Mouse (Mus musculus) MEL (cell line): ENCODE data around the gene Arpc1b. TPM values are rescaled to one million over a fixed set of nuclear protein-coding genes. Genes with fewer than 3 reads are reported as not detected.
A peak's percentile ranks its signal among the peaks of the same experiment; 100 is the strongest.

ENCODE experiments used
- DNase-seq: peaks from one replicate; pipeline ENCODE4 v3.0.0; 2011; ENCODE audit warnings: low read depth, low spot score
- H3K27ac ChIP-seq: 2 replicates; pipeline ENCODE4 v1.5.1; 2012; ENCODE audit warnings: low read depth, mild to moderate bottlenecking, control low read depth, low read length, moderate library complexity; ENCODE audit not compliant: control insufficient read depth
- H3K27me3 ChIP-seq, 2 experiments: fragments of 150-350 bp in 1 of 2; sonication (generic) in 1 of 2; 2 replicates each; pipeline ENCODE4 v1.6.1; 2012; ENCODE audit warnings: low read length in 2 of 2, mild to moderate bottlenecking in 2 of 2, improper control_type of control experiment in 1 of 2, moderate library complexity in 1 of 2; ENCODE audit not compliant: insufficient read depth in 2 of 2, control insufficient read depth in 1 of 2
- H3K36me3 ChIP-seq, 2 experiments: 2 replicates each; pipeline ENCODE4 v1.6.1; 2012 to 2014; ENCODE audit warnings: low read length in 2 of 2, improper control_type of control experiment in 1 of 2, inconsistent platforms in 1 of 2, mild to moderate bottlenecking in 1 of 2; ENCODE audit not compliant: insufficient read depth in 2 of 2, control insufficient read depth in 1 of 2
- H3K4me1 ChIP-seq, 2 experiments: fragments of 150-350 bp in 1 of 2; sonication (generic) in 1 of 2; 2 replicates each; pipeline ENCODE4 v1.6.1; 2012; ENCODE audit warnings: low read length in 2 of 2, improper control_type of control experiment in 1 of 2, mild to moderate bottlenecking in 1 of 2; ENCODE audit not compliant: insufficient read depth in 2 of 2, control insufficient read depth in 1 of 2
- H3K4me3 ChIP-seq, 2 experiments: fragments of 150-350 bp in 1 of 2; sonication (generic) in 1 of 2; 2 replicates each; pipeline ENCODE4 v1.5.1; 2012; ENCODE audit warnings: low read depth in 2 of 2, low read length in 2 of 2, mild to moderate bottlenecking in 2 of 2, moderate library complexity in 2 of 2, control low read depth in 1 of 2, improper control_type of control experiment in 1 of 2; ENCODE audit not compliant: control insufficient read depth in 1 of 2, insufficient read depth in 1 of 2
- H3K79me2 ChIP-seq: 2 replicates; pipeline ENCODE4 v1.6.1; 2012; ENCODE audit warnings: mild to moderate bottlenecking, low read length, moderate library complexity; ENCODE audit not compliant: control insufficient read depth, poor library complexity, insufficient read depth
- H3K9ac ChIP-seq: 2 replicates; pipeline ENCODE4 v1.6.1; 2012; ENCODE audit warnings: low read depth, mild to moderate bottlenecking, control low read depth, low read length, moderate library complexity; ENCODE audit not compliant: control insufficient read depth, poor library complexity, severe bottlenecking
- H3K9me3 ChIP-seq: fragments of 150-350 bp; sonication (generic); replicated peaks from 2 replicates; pipeline ENCODE4 v1.6.1; 2012; ENCODE audit warnings: mild to moderate bottlenecking, low read length, improper control_type of control experiment, moderate library complexity; ENCODE audit not compliant: insufficient read depth
- BHLHE40 ChIP-seq: IDR thresholded peaks from 2 replicates; pipeline ENCODE4 v1.6.1; 2012; ENCODE audit warnings: low read depth, mild to moderate bottlenecking, inconsistent platforms, low read length, improper control_type of control experiment, borderline replicate concordance
- CHD2 ChIP-seq: IDR thresholded peaks from 2 replicates; pipeline ENCODE4 v1.6.1; 2011; ENCODE audit warnings: low read length, improper control_type of control experiment
- CTCF ChIP-seq, 3 experiments: IDR thresholded peaks in 2 of 3; conservative IDR thresholded peaks in 1 of 3; 2 replicates each; pipeline ENCODE4 v1.5.1; 2011 to 2012; ENCODE audit warnings: low read length in 3 of 3, low read depth in 2 of 3, mild to moderate bottlenecking in 2 of 3, improper control_type of control experiment in 1 of 3, inconsistent platforms in 1 of 3, mixed read lengths in 1 of 3, moderate library complexity in 1 of 3; ENCODE audit not compliant: control insufficient read depth in 1 of 3, insufficient read depth in 1 of 3, poor library complexity in 1 of 3, severe bottlenecking in 1 of 3
- E2F4 ChIP-seq: IDR thresholded peaks from 2 replicates; pipeline ENCODE4 v1.6.1; 2011; ENCODE audit warnings: low read depth, low read length, improper control_type of control experiment, borderline replicate concordance
- EP300 ChIP-seq, 2 experiments: IDR thresholded peaks; 2 replicates each; pipeline ENCODE4 v1.6.1; 2011; ENCODE audit warnings: improper control_type of control experiment in 2 of 2, low read length in 2 of 2, low read depth in 1 of 2, mild to moderate bottlenecking in 1 of 2
- ETS1 ChIP-seq: IDR thresholded peaks from 2 replicates; pipeline ENCODE4 v1.6.1; 2012; ENCODE audit warnings: low read depth, mild to moderate bottlenecking, inconsistent platforms, low read length, improper control_type of control experiment, moderate library complexity
- GABPA ChIP-seq: IDR thresholded peaks from 2 replicates; pipeline ENCODE4 v1.6.1; 2012; ENCODE audit warnings: low read depth, mild to moderate bottlenecking, inconsistent platforms, low read length, improper control_type of control experiment, moderate library complexity
- GATA1 ChIP-seq: IDR thresholded peaks from 2 replicates; pipeline ENCODE4 v1.6.1; 2011; ENCODE audit warnings: low read depth, low read length, improper control_type of control experiment
- HCFC1 ChIP-seq: IDR thresholded peaks from 2 replicates; pipeline ENCODE4 v1.6.1; 2012; ENCODE audit warnings: low read depth, mild to moderate bottlenecking, inconsistent platforms, low read length, improper control_type of control experiment, moderate library complexity
- MAX ChIP-seq: IDR thresholded peaks from 2 replicates; pipeline ENCODE4 v1.6.1; 2011; ENCODE audit warnings: low read length, improper control_type of control experiment
- MAZ ChIP-seq: IDR thresholded peaks from 2 replicates; pipeline ENCODE4 v1.6.1; 2012; ENCODE audit warnings: low read depth, mild to moderate bottlenecking, inconsistent platforms, low read length, improper control_type of control experiment
- MEF2A ChIP-seq: IDR thresholded peaks from 2 replicates; pipeline ENCODE4 v1.6.1; 2014; ENCODE audit warnings: low read depth, mild to moderate bottlenecking, inconsistent platforms, low read length, improper control_type of control experiment; ENCODE audit not compliant: poor library complexity, insufficient replicate concordance, severe bottlenecking; ENCODE audit errors: extremely low read depth
- MXI1 ChIP-seq: IDR thresholded peaks from 2 replicates; pipeline ENCODE4 v1.6.1; 2011; ENCODE audit warnings: mild to moderate bottlenecking, low read depth, low read length, improper control_type of control experiment
- MYB ChIP-seq: IDR thresholded peaks from 2 replicates; pipeline ENCODE4 v1.6.1; 2011; ENCODE audit warnings: mild to moderate bottlenecking, low read depth, low read length, improper control_type of control experiment
- MYC ChIP-seq: IDR thresholded peaks from 2 replicates; pipeline ENCODE4 v1.6.1; 2011; ENCODE audit warnings: low read depth, mild to moderate bottlenecking, low read length, improper control_type of control experiment, moderate library complexity
- NRF1 ChIP-seq: IDR thresholded peaks from 2 replicates; pipeline ENCODE4 v1.6.1; 2014; ENCODE audit warnings: low read depth, mild to moderate bottlenecking, inconsistent platforms, low read length, improper control_type of control experiment, moderate library complexity; ENCODE audit not compliant: poor library complexity, insufficient read depth, severe bottlenecking
- POLR2A ChIP-seq, 2 experiments: IDR thresholded peaks; 2 replicates each; pipeline ENCODE4 v1.6.1; 2011 to 2012; ENCODE audit warnings: low read length in 2 of 2, mild to moderate bottlenecking in 2 of 2, control low read depth in 1 of 2, improper control_type of control experiment in 1 of 2, low read depth in 1 of 2, moderate library complexity in 1 of 2; ENCODE audit not compliant: control insufficient read depth in 1 of 2, insufficient read depth in 1 of 2, poor library complexity in 1 of 2
- POLR2AphosphoS2 ChIP-seq: IDR thresholded peaks from 2 replicates; pipeline ENCODE4 v1.6.1; 2011; ENCODE audit warnings: low read length, improper control_type of control experiment
- POLR2AphosphoS5 ChIP-seq: IDR thresholded peaks from 2 replicates; pipeline ENCODE4 v1.6.1; 2012; ENCODE audit warnings: low read depth, borderline replicate concordance, mild to moderate bottlenecking, inconsistent platforms, low read length, moderate library complexity, mixed read lengths
- SIN3A ChIP-seq: IDR thresholded peaks from 2 replicates; pipeline ENCODE4 v1.6.1; 2012; ENCODE audit warnings: low read length, improper control_type of control experiment, inconsistent platforms
- SMC3 ChIP-seq: IDR thresholded peaks from 2 replicates; pipeline ENCODE4 v1.6.1; 2011; ENCODE audit warnings: low read depth, low read length, improper control_type of control experiment
- TAL1 ChIP-seq: IDR thresholded peaks from 2 replicates; pipeline ENCODE4 v1.6.1; 2012; ENCODE audit warnings: mild to moderate bottlenecking, inconsistent platforms, low read length, moderate library complexity, mixed read lengths
- TBP ChIP-seq: IDR thresholded peaks from 2 replicates; pipeline ENCODE4 v1.8.0; 2011; ENCODE audit warnings: low read depth, low read length, improper control_type of control experiment
- TCF12 ChIP-seq: IDR thresholded peaks from 2 replicates; pipeline ENCODE4 v1.6.1; 2014; ENCODE audit warnings: low read depth, mild to moderate bottlenecking, inconsistent platforms, low read length, improper control_type of control experiment, moderate library complexity
- UBTF ChIP-seq: IDR thresholded peaks from 2 replicates; pipeline ENCODE4 v1.6.1; 2012; ENCODE audit warnings: low read depth, mild to moderate bottlenecking, inconsistent platforms, low read length, improper control_type of control experiment, moderate library complexity, borderline replicate concordance; ENCODE audit not compliant: insufficient read depth
- USF1 ChIP-seq: IDR thresholded peaks from 2 replicates; pipeline ENCODE4 v1.6.1; 2014; ENCODE audit warnings: low read depth, mild to moderate bottlenecking, inconsistent platforms, low read length, improper control_type of control experiment, moderate library complexity
- USF2 ChIP-seq, 2 experiments: IDR thresholded peaks; 2 replicates each; pipeline ENCODE4 v1.6.1; 2011 to 2012; ENCODE audit warnings: improper control_type of control experiment in 2 of 2, low read length in 2 of 2, borderline replicate concordance in 1 of 2, inconsistent platforms in 1 of 2, low read depth in 1 of 2, mild to moderate bottlenecking in 1 of 2; ENCODE audit not compliant: insufficient read depth in 1 of 2
- ZC3H11A ChIP-seq: IDR thresholded peaks from 2 replicates; pipeline ENCODE4 v1.6.1; 2012; ENCODE audit warnings: low read depth, mild to moderate bottlenecking, inconsistent platforms, low read length, improper control_type of control experiment
- ZKSCAN1 ChIP-seq: IDR thresholded peaks from 2 replicates; pipeline ENCODE4 v1.6.1; 2012; ENCODE audit warnings: low read depth, mild to moderate bottlenecking, inconsistent platforms, low read length, improper control_type of control experiment, moderate library complexity
- ZMIZ1 ChIP-seq: IDR thresholded peaks from 2 replicates; pipeline ENCODE4 v1.6.1; 2012; ENCODE audit warnings: low read depth, mild to moderate bottlenecking, inconsistent platforms, low read length, improper control_type of control experiment, moderate library complexity
- ZNF384 ChIP-seq: IDR thresholded peaks from 2 replicates; pipeline ENCODE4 v1.6.1; 2012; ENCODE audit warnings: low read depth, mild to moderate bottlenecking, inconsistent platforms, low read length, improper control_type of control experiment
- polyA plus RNA-seq, 2 experiments: library from polyadenylated mRNA; stranded (reverse) in 1 of 2; unstranded in 1 of 2; fragments of >175 nt in 1 of 2; fragments of >200 nt in 1 of 2; gene quantifications; 2 replicates each; pipeline versions ENCODE4 v1.2.1 to v1.2.4; 2012; ENCODE audit warnings: low replicate concordance in 2 of 2, low read depth in 1 of 2; ENCODE audit not compliant: insufficient read length in 2 of 2, insufficient read depth in 1 of 2, missing spikeins in 1 of 2
- total RNA-seq: library from RNA; depleted of rRNA; stranded (reverse); fragments of 300-350 nt; gene quantifications from 2 replicates; pipeline ENCODE4 v1.2.3, GENCODE M21; 2012

Gene Arpc1b
- total and polyA plus RNA-seq, 3 experiments: 143 to 708 (median 432) TPM

DNA sequence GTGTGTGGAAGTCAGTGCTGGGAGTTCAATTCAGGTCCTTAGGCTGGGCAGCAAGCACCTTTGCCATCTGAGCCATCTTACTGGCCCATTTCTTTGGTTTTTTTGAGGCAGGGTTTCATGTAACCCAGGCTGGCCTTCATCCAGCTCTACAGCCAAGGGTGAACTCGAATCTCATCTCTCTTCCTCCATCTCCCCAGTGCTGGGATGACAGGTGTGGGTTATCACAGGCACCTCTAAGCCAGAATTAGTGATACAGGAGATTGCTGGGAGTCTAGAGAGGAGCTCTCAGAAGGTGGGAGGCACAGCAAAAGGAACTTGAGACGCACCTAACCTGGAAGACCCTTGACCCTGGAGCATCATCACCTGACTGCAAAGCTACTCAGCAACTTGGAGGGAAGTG is 599 bp upstream of the Arpc1b start (continued):
- TF ChIP-seq USF2 (IDR thresholded peaks at IDR 0.05; ENCODE audit: borderline replicate concordance in 1 of 2, insufficient read depth in 1 of 2, low read depth in 1 of 2, low read length in 2 of 2) (no peak), ZNF384 (no peak)

DNA sequence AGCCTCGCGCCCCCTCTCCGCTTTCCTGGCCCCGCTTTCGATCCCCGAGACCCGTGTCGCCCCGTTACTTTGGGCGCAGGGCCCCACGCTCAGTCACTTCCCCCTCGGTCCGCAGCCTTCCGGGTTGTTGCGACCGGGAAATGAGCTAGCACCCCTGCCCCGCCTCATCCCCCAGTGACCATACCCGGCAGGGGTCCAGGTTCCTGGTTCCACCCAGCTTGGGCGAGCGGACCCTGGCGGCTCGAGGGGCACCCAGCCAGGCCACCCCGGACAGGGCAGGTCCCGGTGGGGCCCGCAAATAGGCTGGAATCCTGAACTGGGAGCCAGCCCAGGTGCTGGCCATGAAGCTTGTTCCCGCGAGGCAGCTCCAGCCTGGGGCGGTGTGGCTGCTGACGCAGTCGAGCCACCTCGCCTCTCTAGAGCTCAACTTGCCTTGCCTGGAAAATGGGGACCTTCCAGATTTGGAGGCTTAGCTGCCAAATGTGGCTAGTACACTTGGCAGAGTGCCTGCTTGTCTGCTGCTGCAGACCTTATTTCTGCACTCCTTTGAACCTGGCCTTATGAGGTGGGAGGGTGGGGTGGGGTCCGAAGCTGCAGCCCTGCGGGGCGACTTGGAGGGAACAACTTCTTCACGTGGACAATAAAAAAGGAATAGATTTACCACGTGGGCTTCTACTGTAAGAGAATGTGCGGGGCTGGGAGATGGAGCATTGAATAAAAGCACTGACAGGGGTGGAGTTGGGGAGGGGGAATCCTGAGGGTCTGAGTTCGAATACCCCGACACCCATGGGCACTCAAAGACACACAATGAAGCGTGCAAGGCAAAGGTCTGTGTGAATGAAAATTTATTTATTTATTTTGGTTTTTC is 825 bp downstream of the Arpc1b start:
- peaks cover 4 to 18% of the 10 kb centered on the region in 2 experiments; a peak in 3 of 4 replicates for H3K4me1 ChIP-seq
- TF ChIP-seq SIN3A: no peak; the same call in none of the 2 replicates
- no peak for TF ChIP-seq GABPA
- peak; percentile 54 for TF ChIP-seq ETS1
- TF ChIP-seq BHLHE40: no peak
- peak; percentile 58; the same call in 1 of the 2 replicates for TF ChIP-seq MYC
- peak; percentile 74 for TF ChIP-seq MAZ
- TF ChIP-seq POLR2AphosphoS5: no peak
- 0 out of 2 replicates have a peak, but pooled peaks have one; percentile 37 for TF ChIP-seq TCF12
- 0 out of 2 replicates have a peak, but pooled peaks have one; percentile 14 for TF ChIP-seq MYB
- TF ChIP-seq POLR2AphosphoS2: 0 out of 2 replicates have a peak, but pooled peaks have one; percentile 13
- peak; percentile 33 to 51; a peak in 2 of 4 replicates for TF ChIP-seq EP300 (IDR thresholded peaks at IDR 0.05; ENCODE audit: low read depth in 1 of 2, low read length in 2 of 2)
- TF ChIP-seq NRF1: no peak
- TF ChIP-seq TBP: no peak
- TF ChIP-seq MXI1: peak; percentile 83
- TF ChIP-seq USF2 (IDR thresholded peaks at IDR 0.05; ENCODE audit: borderline replicate concordance in 1 of 2, insufficient read depth in 1 of 2, low read depth in 1 of 2, low read length in 2 of 2): no peak
- no peak for TF ChIP-seq GATA1
- no peak; the same call in 1 of the 2 replicates for TF ChIP-seq TAL1
- TF ChIP-seq ZKSCAN1: no peak
- TF ChIP-seq HCFC1: 0 out of 2 replicates have a peak, but pooled peaks have one; percentile 36
- 0 out of 2 replicates have a peak, but pooled peaks have one; percentile 14 for TF ChIP-seq MEF2A
- TF ChIP-seq SMC3: no peak
- TF ChIP-seq UBTF: peak; percentile 78; the same call in 1 of the 2 replicates
- TF ChIP-seq CTCF (IDR thresholded peaks at IDR 0.05 in 2 of 3, conservative IDR thresholded peaks at IDR 0.05 in 1 of 3; ENCODE audit: control insufficient read depth in 1 of 3, insufficient read depth in 1 of 3, low read depth in 2 of 3, low read length in 3 of 3, poor library complexity in 1 of 3, severe bottlenecking in 1 of 3): no peak
- TF ChIP-seq POLR2A (IDR thresholded peaks at IDR 0.05; ENCODE audit: control insufficient read depth in 1 of 2, insufficient read depth in 1 of 2, low read depth in 1 of 2, low read length in 2 of 2, poor library complexity in 1 of 2): peak; percentile 23 to 45; a peak in 2 of 4 replicates
- peak; percentile 59 for TF ChIP-seq USF1
- TF ChIP-seq ZC3H11A: no peak
- TF ChIP-seq E2F4: no peak
- TF ChIP-seq CHD2: no peak
- peak; percentile 71; the same call in 1 of the 2 replicates for TF ChIP-seq MAX
- TF ChIP-seq ZMIZ1: no peak; the same call in 1 of the 2 replicates
- no peak for TF ChIP-seq ZNF384

More for the DNA sequence above, 825 bp downstream of the Arpc1b start:
- Histone ChIP-seq H3K79me2 (peaks cover 47% of the 10 kb centered on the region), H3K4me3 (peak overlapping the region; percentile 89 to 98), H3K27ac (peak overlapping the region; percentile 97), H3K36me3 (peaks cover 3 to 13% of the 10 kb centered on the region in 2 experiments; a peak in 3 of 4 replicates), H3K27me3 (no peaks in the 10 kb centered on the region), H3K9ac (peak overlapping the region; percentile 82), H3K9me3 (no peaks in the 10 kb centered on the region)
- peak; percentile 87 for DNase-seq
